Mouse (Mus musculus) gastrocnemius, adult 2 months (tissue): Measurements from ENCODE around the gene Son. TPM values are rescaled to one million over a fixed set of nuclear protein-coding genes. Genes with fewer than 3 reads are reported as not detected.
A peak's percentile ranks its signal among the peaks of the same experiment; 100 is the strongest.

Source experiments
- DNase-seq: peaks from one replicate; pipeline ENCODE4 v3.0.0; 2022
- H3K27ac ChIP-seq: fragments of 200-600 bp; 2 replicates; pipeline ENCODE4 v1.8.1; 2022; ENCODE audit warnings: mild to moderate bottlenecking
- H3K4me3 ChIP-seq: fragments of 200-600 bp; 2 replicates; pipeline ENCODE4 v1.8.1; 2022; ENCODE audit warnings: mild to moderate bottlenecking, moderate library complexity
- CTCF ChIP-seq: fragments of 200-600 bp; IDR thresholded peaks from 2 replicates; pipeline ENCODE4 v1.8.1; 2022; ENCODE audit warnings: antibody characterized with exemption, mild to moderate bottlenecking, moderate library complexity
- intact Hi-C: fragments of 180-260 bp; cut with DNase I; formaldehyde crosslinking; loops from one replicate; pipeline ENCODE4 v1.15.1; 2025
- long read RNA-seq, 2 experiments: library from polyadenylated mRNA; stranded (forward); transcript quantifications; one replicate each; pipeline ENCODE4 v2.0.0; 2021
- total RNA-seq, 2 experiments: library from RNA; stranded (reverse); gene quantifications; 2 replicates each; pipeline ENCODE4 v1.2.3; 2021

The Son gene
- 100 to 1,000 TPM; 113 to 116 TPM for total RNA-seq
- long read RNA-seq, experiment 1, full-length matches to known transcripts = 9 of 30 reads
- long read RNA-seq, experiment 1, partial matches to known transcripts = 19 of 30 reads
- long read RNA-seq, experiment 1, other reads (novel, unspliced or antisense) = 2 of 30 reads
- long read RNA-seq, experiment 2, full-length matches to known transcripts = 11 of 38 reads
- long read RNA-seq, experiment 2, partial matches to known transcripts = 25 of 38 reads
- long read RNA-seq, experiment 2, other reads (novel, unspliced or antisense) = 2 of 38 reads

- peak; percentile 98 for DNase-seq
- TF ChIP-seq CTCF = no peak
- intact Hi-C loops = loop anchor here (5.0 kb wide), 2 partner anchors 40 to 80 kb away; partner anchors contain the start of genes Cryzl1, Donson and Itsn1
- Histone ChIP-seq H3K27ac (peak within 1 kb of the TSS; percentile 100), H3K4me3 (peak within 1 kb of the TSS; percentile 75)
Observed at GRCm38 (mm10) chr16:91647461-91648219, at the start of gene Son. Gene Son, plus strand, starts transcription at chr16:91647506.

DNA sequence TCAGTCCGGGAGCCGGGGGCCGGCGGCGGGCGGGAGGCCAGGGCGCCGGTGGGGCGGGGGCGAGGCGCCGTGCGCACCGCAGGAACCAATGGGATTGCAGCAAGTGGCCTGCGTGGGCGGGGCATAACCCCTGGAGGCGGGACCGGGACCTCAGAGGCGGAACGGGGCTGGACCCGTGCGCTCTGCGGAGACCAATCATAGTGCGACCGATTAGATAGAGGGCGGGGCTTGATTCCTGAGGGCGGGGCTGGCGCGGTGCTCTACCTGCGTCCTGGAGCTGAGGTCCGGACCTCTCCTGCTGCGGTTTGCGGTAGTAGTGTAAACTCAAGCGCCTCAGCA is 49.7 kb upstream of the Son start, which contains the start of gene Tmem50b:
Tmem50b (minus strand) TSS at position 129 of the 339 bp plus-strand sequence.
- peak; percentile 100 for DNase-seq
- intact Hi-C loops = no loop called here
- H3K27ac ChIP-seq = peak within 1 kb of the TSS; percentile 94
- peak within 1 kb of the TSS; percentile 92 for H3K4me3 ChIP-seq
- TF ChIP-seq CTCF = no peak

GRCm38 (mm10) chr16:91599242-91599641 is 48.1 kb upstream of the Son start:
- peak; percentile 23; the same call in 1 of the 2 replicates for TF ChIP-seq CTCF
- no peak for DNase-seq
- no peak overlapping the region for H3K27ac ChIP-seq
- intact Hi-C loops = no loop called here
- no peak overlapping the region for H3K4me3 ChIP-seq

DNA sequence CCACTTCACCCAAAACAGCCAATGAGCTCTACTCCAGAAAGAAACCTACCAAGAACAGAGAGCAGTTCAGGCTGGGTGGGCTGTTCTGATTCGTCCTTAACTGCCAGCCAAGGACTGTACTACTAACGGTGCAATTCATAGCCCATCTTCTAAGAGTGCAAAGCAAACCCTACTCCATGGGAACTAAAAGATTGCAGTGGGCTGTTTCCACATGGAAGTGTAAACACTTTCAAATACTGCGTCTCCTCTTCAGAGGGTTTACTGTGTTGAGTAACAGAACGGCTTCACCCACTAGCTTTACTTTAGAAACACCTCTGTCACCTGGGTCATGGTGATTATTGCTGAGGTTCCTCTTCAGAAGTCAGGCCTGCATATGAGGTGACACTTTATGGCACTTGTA is 46.2 kb upstream of the Son start:
- Histone ChIP-seq H3K4me3 (no peak overlapping the region), H3K27ac (no peak overlapping the region)
- intact Hi-C loops = no loop called here
- no peak for TF ChIP-seq CTCF
- no peak for DNase-seq

DNA sequence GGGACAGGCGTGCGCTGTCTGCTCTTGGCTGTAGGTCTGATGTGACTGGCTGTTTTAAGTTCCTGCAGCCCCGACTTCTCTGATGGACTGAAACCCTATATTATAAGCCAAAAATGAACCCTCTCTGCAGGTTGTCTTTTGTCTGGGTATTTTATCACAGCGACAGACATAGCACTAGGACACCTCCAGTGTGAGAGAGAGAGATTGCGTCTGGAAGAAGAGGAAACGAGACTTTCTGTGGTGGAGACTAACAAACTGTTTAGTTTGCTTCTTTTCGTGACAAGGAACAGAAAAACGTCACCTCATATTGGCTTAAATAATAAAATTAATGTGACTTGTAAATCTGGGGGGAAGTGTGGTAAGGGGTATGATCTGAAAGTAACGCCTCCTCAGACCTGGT is 45.6 kb upstream of the Son start:
- DNase-seq = no peak
- Histone ChIP-seq H3K27ac (no peak overlapping the region), H3K4me3 (no peak overlapping the region)
- TF ChIP-seq CTCF = no peak
- intact Hi-C loops = no loop called here

DNA sequence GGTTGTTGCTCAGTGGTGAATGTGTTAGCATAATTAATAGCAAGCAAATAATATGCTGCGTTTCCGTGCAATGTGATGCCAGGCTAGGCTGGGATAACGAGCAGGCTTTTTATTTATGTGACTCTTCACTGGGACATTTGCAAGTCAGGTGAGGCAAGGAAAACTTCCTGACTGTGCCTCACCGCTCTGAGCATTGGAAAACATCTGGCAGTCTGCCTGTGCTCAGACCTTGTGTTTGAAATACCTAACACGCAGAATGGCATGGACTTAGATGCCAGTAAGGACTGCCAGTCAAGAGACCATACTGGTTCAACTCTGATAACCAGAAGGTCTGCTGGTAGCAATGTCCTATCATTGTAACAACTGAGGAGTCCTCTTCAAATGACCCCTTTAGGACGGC is 42.1 kb upstream of the Son start:
- Histone ChIP-seq H3K27ac (no peak overlapping the region), H3K4me3 (no peak overlapping the region)
- intact Hi-C loops = no loop called here
- no peak for DNase-seq
- TF ChIP-seq CTCF = no peak

DNA sequence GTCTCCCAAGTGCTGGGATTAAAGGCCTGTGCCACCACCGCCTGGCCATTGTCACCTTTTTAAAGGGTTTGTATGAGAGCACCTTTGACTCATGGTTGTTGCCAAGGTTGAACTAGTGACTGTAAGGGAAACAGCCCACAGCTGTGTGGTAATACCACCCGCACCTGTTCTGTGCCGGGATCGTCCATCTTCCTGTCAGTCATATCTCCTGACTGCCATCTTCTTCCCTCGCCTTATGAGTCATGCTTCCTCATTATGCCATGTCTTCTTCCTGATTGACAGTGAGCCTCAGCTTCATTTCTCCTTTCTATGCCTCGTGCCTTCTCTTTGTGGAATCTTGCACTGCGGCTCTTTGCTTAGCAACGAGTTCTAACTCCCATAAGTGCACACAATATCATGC is 40.3 kb upstream of the Son start:
- H3K27ac ChIP-seq = no peak overlapping the region
- H3K4me3 ChIP-seq = no peak overlapping the region
- intact Hi-C loops = no loop called here
- DNase-seq = no peak
- TF ChIP-seq CTCF = no peak

- H3K27ac ChIP-seq = no peak overlapping the region
Observed at GRCm38 (mm10) chr16:91609501-91610245, 37.6 kb upstream of the Son start.

DNA sequence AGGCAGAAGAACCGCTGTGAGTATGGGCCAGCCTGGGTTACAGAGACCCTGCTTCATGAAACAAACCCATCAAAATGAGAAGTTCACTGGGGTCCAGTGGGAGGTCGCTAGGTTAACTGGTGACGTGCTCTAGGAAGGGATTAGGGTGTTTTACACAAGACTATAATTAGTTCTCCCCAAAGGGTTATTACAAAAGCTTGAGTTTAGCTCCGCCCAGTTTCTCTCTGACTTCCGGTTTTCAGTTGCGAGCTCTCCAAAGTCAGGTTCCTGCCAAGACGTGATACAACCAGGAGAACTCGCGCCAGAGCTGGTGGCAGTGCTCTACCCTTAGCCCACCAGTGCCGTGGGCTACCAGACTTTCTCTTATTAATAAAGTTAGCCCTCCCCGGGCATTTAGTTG is 36.1 kb upstream of the Son start:
- no peak for DNase-seq
- no peak for TF ChIP-seq CTCF
- intact Hi-C loops = no loop called here
- Histone ChIP-seq H3K4me3 (no peak overlapping the region), H3K27ac (no peak overlapping the region)

More at GRCm38 (mm10) chr16:91609501-91610245, 37.6 kb upstream of the Son start:
- intact Hi-C loops = no loop called here
- TF ChIP-seq CTCF = no peak
- H3K4me3 ChIP-seq = no peak overlapping the region
- peak; percentile 42 for DNase-seq

DNA sequence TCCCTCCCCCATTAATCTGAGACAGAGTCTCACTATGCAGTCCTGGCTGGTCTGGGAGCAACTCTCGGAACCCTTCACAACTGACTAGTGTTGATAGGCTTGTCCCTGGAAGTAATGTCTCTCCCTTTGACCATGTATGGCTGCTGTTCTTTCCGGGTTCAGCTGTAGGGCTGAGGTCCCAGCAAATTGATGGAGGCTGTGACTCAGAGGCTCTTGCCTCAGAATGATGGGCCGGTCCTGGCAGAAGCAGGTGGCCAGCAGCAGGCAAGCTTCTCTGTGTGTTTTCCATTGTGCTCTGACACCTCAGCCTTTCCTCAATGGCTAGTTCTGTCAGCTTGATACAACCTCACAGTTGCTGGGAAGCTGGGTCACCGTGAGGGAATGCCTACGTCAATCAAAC is 34.8 kb upstream of the Son start:
- intact Hi-C loops = no loop called here

GRCm38 (mm10) chr16:91614552-91614951 is 32.8 kb upstream of the Son start:
- Histone ChIP-seq H3K27ac (no peak overlapping the region), H3K4me3 (no peak overlapping the region)
- TF ChIP-seq CTCF = no peak
- intact Hi-C loops = no loop called here
- DNase-seq = no peak

More for the DNA sequence above, 34.8 kb upstream of the Son start:
- no peak for TF ChIP-seq CTCF
- no peak overlapping the region for H3K4me3 ChIP-seq
- no peak for DNase-seq
- H3K27ac ChIP-seq = no peak overlapping the region

- intact Hi-C loops = no loop called here
Observed at GRCm38 (mm10) chr16:91618511-91619501, 28.5 kb upstream of the Son start, which contains the start of gene Dnajc28. Gene Dnajc28, minus strand, starts transcription at chr16:91619026.

More at GRCm38 (mm10) chr16:91618511-91619501, 28.5 kb upstream of the Son start, which contains the start of gene Dnajc28:
- peak within 1 kb of the TSS; percentile 93 for H3K4me3 ChIP-seq
- peak within 1 kb of the TSS; percentile 92 for H3K27ac ChIP-seq
- no peak for TF ChIP-seq CTCF
- peak; percentile 87 for DNase-seq
